Mouse (Mus musculus) gastrocnemius, adult 18-20 months (tissue): Measurements from ENCODE around the gene Cplx3. TPM values are rescaled to one million over a fixed set of nuclear protein-coding genes. Genes with fewer than 3 reads are reported as not detected.

Source experiments
- DNase-seq: peaks from one replicate; pipeline ENCODE4 v3.0.0; 2021; ENCODE audit warnings: low spot score
- total RNA-seq, 2 experiments: library from RNA; stranded (reverse); gene quantifications; 2 replicates each; pipeline ENCODE4 v1.2.3; 2021

The Cplx3 gene
- total RNA-seq, 2 experiments from 2014 or later: not detected

- DNase-seq: peak; percentile 94
These were observed 45.0 kb downstream of the Cplx3 start, which contains the start of gene Scamp2 for GRCm38 (mm10) chr9:57560861-57561710. Gene Scamp2 (plus strand): TSS chr9:57560943.

GRCm38 (mm10) chr9:57560263-57560662 is 45.8 kb downstream of the Cplx3 start:
- no peak for DNase-seq

GRCm38 (mm10) chr9:57559568-57559967 is 46.5 kb downstream of the Cplx3 start:
- no peak for DNase-seq

- no peak for DNase-seq
These were observed 47.5 kb downstream of the Cplx3 start for GRCm38 (mm10) chr9:57558625-57559024.

GRCm38 (mm10) chr9:57557215-57557614 is 48.9 kb downstream of the Cplx3 start:
- DNase-seq: no peak

- no peak for DNase-seq
These were observed 51.3 kb downstream of the Cplx3 start for GRCm38 (mm10) chr9:57554753-57555152.

- no peak for DNase-seq
These were observed 53.0 kb downstream of the Cplx3 start for GRCm38 (mm10) chr9:57553119-57553518.

GRCm38 (mm10) chr9:57552139-57552887 is 53.8 kb downstream of the Cplx3 start, which contains the start of gene Mpi:
Gene Mpi (minus strand): TSS chr9:57552763.
- peak; percentile 76 for DNase-seq

GRCm38 (mm10) chr9:57550126-57550862 is 55.8 kb downstream of the Cplx3 start:
- peak; percentile 75 for DNase-seq

Other genes starting within 250 kb of the Cplx3 start
- gene Ppcdc, start 166.2 kb downstream of the Cplx3 start, total RNA-seq: 1 to 10 TPM; 6.5 to 7.9 TPM
- 1 to 10 TPM in 1 of 2 experiments, under 1 TPM in 1; 0.98 to 1.2 TPM for gene Scamp5, start 138.2 kb downstream of the Cplx3 start, total RNA-seq
- gene Rpp25, start 102.3 kb downstream of the Cplx3 start, total RNA-seq: not detected
- 1,000 to 10,000 TPM; 1,174 to 1,300 TPM for gene Cox5a, start 85.0 kb downstream of the Cplx3 start, total RNA-seq
- gene Fam219b, start 68.8 kb downstream of the Cplx3 start, total RNA-seq: 1 to 10 TPM; 5.6 to 6.3 TPM
- 10 to 100 TPM; 75.0 to 76.2 TPM for gene Mpi, start 53.5 kb downstream of the Cplx3 start, total RNA-seq
- gene Scamp2, start 45.3 kb downstream of the Cplx3 start, total RNA-seq: 10 to 100 TPM; 41.8 to 43.1 TPM
- 1 to 10 TPM; 3.3 to 3.8 TPM for gene Ulk3, start 16.8 kb downstream of the Cplx3 start, total RNA-seq
- not detected for gene Lman1l, start 14.5 kb upstream of the Cplx3 start, total RNA-seq
- 1 to 10 TPM; 6.4 to 9.8 TPM for gene Csk, start 47.4 kb upstream of the Cplx3 start, total RNA-seq
- not detected for gene Cyp1a2, start 77.4 kb upstream of the Cplx3 start, total RNA-seq
- gene Cyp1a1, start 81.6 kb upstream of the Cplx3 start, total RNA-seq: under 1 TPM; 0.24 to 0.37 TPM
- gene Edc3, start 102.3 kb upstream of the Cplx3 start, total RNA-seq: 1 to 10 TPM; 4.7 to 5.1 TPM
- 10 to 100 TPM; 36.1 to 45.2 TPM for gene Clk3, start 159.6 kb upstream of the Cplx3 start, total RNA-seq
- gene Arid3b, start 230.5 kb upstream of the Cplx3 start, total RNA-seq: 1 to 10 TPM; 3.7 TPM